Mouse (Mus musculus) stomach, postnatal 0 days (tissue): ENCODE data around the gene Arid3a. TPM values are rescaled to one million over a fixed set of nuclear protein-coding genes. Genes with fewer than 3 reads are reported as not detected.

Experiments used
- ATAC-seq: fragments of 200-750 bp; cut with Nextera tagmentation; 2 replicates; pipeline ENCODE4 v1.8.0; 2017; ENCODE audit not compliant: low FRiP score, low TSS enrichment
- DNase-seq: peaks from one replicate; pipeline ENCODE4 v3.0.0-alpha.2; 2016; ENCODE audit warnings: low spot score
- H3K27ac ChIP-seq: fragments of 300-500 bp; sonication (generic); replicated peaks from 2 replicates; pipeline ENCODE4 v1.5.1; 2014; ENCODE audit warnings: mild to moderate bottlenecking, control low read depth
- H3K27me3 ChIP-seq: fragments of 300-500 bp; sonication (generic); 2 replicates; pipeline ENCODE4 v1.6.1; 2014; ENCODE audit warnings: low read length; ENCODE audit not compliant: control insufficient read depth, insufficient read depth
- H3K36me3 ChIP-seq: fragments of 300-500 bp; sonication (generic); 2 replicates; pipeline ENCODE4 v1.6.1; 2014; ENCODE audit warnings: low read length, mixed read lengths; ENCODE audit not compliant: control insufficient read depth, insufficient read depth
- H3K4me1 ChIP-seq: fragments of 300-500 bp; sonication (generic); replicated peaks from 2 replicates; pipeline ENCODE4 v1.6.1; 2014; ENCODE audit warnings: antibody characterized with exemption; ENCODE audit not compliant: control insufficient read depth, insufficient read depth
- H3K4me2 ChIP-seq: fragments of 300-500 bp; sonication (generic); replicated peaks from 2 replicates; pipeline ENCODE4 v1.6.1; 2014; ENCODE audit warnings: low read depth, mild to moderate bottlenecking, control low read depth, moderate library complexity
- H3K4me3 ChIP-seq: fragments of 300-500 bp; sonication (generic); 2 replicates; pipeline ENCODE4 v1.5.1; 2014; ENCODE audit warnings: low read depth, low read length, control low read depth
- H3K9ac ChIP-seq: fragments of 300-500 bp; sonication (generic); 2 replicates; pipeline ENCODE4 v1.6.1; 2014; ENCODE audit warnings: mild to moderate bottlenecking, low read length, control low read depth, mixed read lengths
- H3K9me3 ChIP-seq: fragments of 300-500 bp; sonication (generic); 2 replicates; pipeline ENCODE4 v1.6.1; 2016; ENCODE audit warnings: low read length; ENCODE audit not compliant: control insufficient read depth
- CTCF ChIP-seq: IDR thresholded peaks from 2 replicates; pipeline ENCODE4 v1.5.1; 2016; ENCODE audit warnings: antibody characterized with exemption, low read depth, mild to moderate bottlenecking, moderate library complexity
- EP300 ChIP-seq: optimal IDR thresholded peaks from 2 replicates; pipeline ENCODE3; 2016; ENCODE audit warnings: antibody characterized with exemption
- WGBS: fragments of 180-500 bp; shearing (Covaris S2); extraction: QIAGEN DNeasy Blood & Tissue Kit; methylation state at CpG from one replicate; pipeline ENCODE4 v1.1.7; 2014; 5-methylcytosine and 5-hydroxymethylcytosine counted together
- polyA plus RNA-seq: library from polyadenylated mRNA; unstranded; fragments of >200 nt; fragmentation: Nextera tagmentation; extraction: Ambion mirVana; gene quantifications from 2 replicates; pipeline ENCODE4 v1.2.1, GENCODE M21; 2015

The Arid3a gene
- polyA plus RNA-seq, 1 experiment from 2014 or later: 3.5 TPM

- no peak for DNase-seq
- WGBS: 6% methylated on average over 6 of the region's 6 CpGs
- Histone ChIP-seq H3K4me1 (peaks cover 8% of the 10 kb centered on the region), H3K9me3 (no peaks in the 10 kb centered on the region), H3K9ac (peak overlapping the region; percentile 48; the same call in 1 of the 2 replicates), H3K4me2 (peak overlapping the region; percentile 90), H3K27me3 (no peaks in the 10 kb centered on the region), H3K4me3 (no peak overlapping the region), H3K27ac (peak overlapping the region; percentile 98), H3K36me3 (no peaks in the 10 kb centered on the region)
- no peak for TF ChIP-seq EP300
- no peak for TF ChIP-seq CTCF
- ATAC-seq: no peak
Measured at GRCm38 (mm10) chr10:79986232-79986878, 59.5 kb downstream of the Arid3a start.

GRCm38 (mm10) chr10:79986963-79987362 is 60.1 kb downstream of the Arid3a start:
- Histone ChIP-seq H3K9ac (peak overlapping the region; percentile 48; the same call in 1 of the 2 replicates), H3K4me1 (peaks cover 8% of the 10 kb centered on the region)

GRCm38 (mm10) chr10:79987771-79988505 is 61.1 kb downstream of the Arid3a start:
- Histone ChIP-seq H3K9me3 (no peaks in the 10 kb centered on the region), H3K36me3 (peaks cover 3% of the 10 kb centered on the region; the same call in 1 of the 2 replicates), H3K4me1 (peaks cover 8% of the 10 kb centered on the region), H3K9ac (peak overlapping the region; percentile 90), H3K4me3 (peak overlapping the region; percentile 75), H3K27ac (peak overlapping the region; percentile 98), H3K4me2 (peak overlapping the region; percentile 90), H3K27me3 (no peaks in the 10 kb centered on the region)
- DNase-seq (no peak), ATAC-seq (no peak)
- TF ChIP-seq CTCF (no peak), EP300 (peak; percentile 30)
- WGBS: 11% methylated on average over 27 of the region's 27 CpGs

More at GRCm38 (mm10) chr10:79986963-79987362, 60.1 kb downstream of the Arid3a start:
- 4% methylated on average over 11 of the region's 11 CpGs for WGBS
- no peaks in the 10 kb centered on the region for H3K27me3 ChIP-seq
- TF ChIP-seq CTCF (peak; percentile 95), EP300 (no peak)
- no peaks in the 10 kb centered on the region for H3K36me3 ChIP-seq
- H3K4me3 ChIP-seq: no peak overlapping the region
- DNase-seq: peak; percentile 90
- H3K27ac ChIP-seq: peak overlapping the region; percentile 98
- ATAC-seq: no peak; the same call in 1 of the 2 replicates
- no peaks in the 10 kb centered on the region for H3K9me3 ChIP-seq
- peak overlapping the region; percentile 90 for H3K4me2 ChIP-seq

- peak; percentile 73 for DNase-seq
- WGBS: under 1% methylated on average over 59 of the region's 59 CpGs
- Histone ChIP-seq H3K4me1 (peaks cover 2% of the 10 kb centered on the region), H3K27me3 (no peaks in the 10 kb centered on the region), H3K27ac (peak within 1 kb of the TSS; percentile 98), H3K9me3 (no peaks in the 10 kb centered on the region), H3K4me3 (peak within 1 kb of the TSS; percentile 75), H3K9ac (peak within 1 kb of the TSS; percentile 90), H3K36me3 (peaks cover 6% of the 10 kb centered on the region; the same call in 1 of the 2 replicates), H3K4me2 (peak within 1 kb of the TSS; percentile 90)
- no peak for ATAC-seq
- no peak for TF ChIP-seq CTCF
- no peak for TF ChIP-seq EP300
Measured at GRCm38 (mm10) chr10:79988506-79989271, 61.8 kb downstream of the Arid3a start, which contains the start of gene Cnn2. TSS of gene Cnn2 (plus strand) at chr10:79988584.

- no peaks in the 10 kb centered on the region for H3K27me3 ChIP-seq
- H3K9ac ChIP-seq: peak overlapping the region; percentile 90
- H3K27ac ChIP-seq: peak overlapping the region; percentile 98
- peaks cover 2% of the 10 kb centered on the region for H3K4me1 ChIP-seq
- ATAC-seq: no peak
- H3K4me3 ChIP-seq: peak overlapping the region; percentile 75
- no peaks in the 10 kb centered on the region for H3K9me3 ChIP-seq
- DNase-seq: no peak
- WGBS: 12% methylated on average over 8 of the region's 8 CpGs
- H3K36me3 ChIP-seq: peaks cover 11% of the 10 kb centered on the region
- TF ChIP-seq EP300 (peak; percentile 34), CTCF (no peak)
- peak overlapping the region; percentile 90 for H3K4me2 ChIP-seq
Measured at GRCm38 (mm10) chr10:79989272-79989786, 62.5 kb downstream of the Arid3a start.
